Mouse (Mus musculus) intestine, postnatal 0 days (tissue): ENCODE measurements around the gene Atg7. TPM values are rescaled to one million over a fixed set of nuclear protein-coding genes. Genes with fewer than 3 reads are reported as not detected.

Experiments
- ATAC-seq: fragments of 200-750 bp; cut with Nextera tagmentation; 2 replicates; pipeline ENCODE4 v1.8.0; 2017; ENCODE audit warnings: mild to moderate bottlenecking, moderate TSS enrichment, moderate library complexity
- H3K27ac ChIP-seq: fragments of 300-500 bp; sonication (generic); 2 replicates; pipeline ENCODE4 v1.5.1; 2014; ENCODE audit warnings: mild to moderate bottlenecking, low read depth, low read length, moderate library complexity
- H3K27me3 ChIP-seq: fragments of 300-500 bp; sonication (generic); replicated peaks from 2 replicates; pipeline ENCODE4 v1.6.1; 2014; ENCODE audit warnings: low read length, mixed read lengths; ENCODE audit not compliant: control insufficient read depth, insufficient read depth
- H3K36me3 ChIP-seq: fragments of 300-500 bp; sonication (generic); 2 replicates; pipeline ENCODE4 v1.6.1; 2014; ENCODE audit warnings: mild to moderate bottlenecking, moderate library complexity; ENCODE audit not compliant: control insufficient read depth, insufficient read depth
- H3K4me1 ChIP-seq: fragments of 300-500 bp; sonication (generic); replicated peaks from 2 replicates; pipeline ENCODE4 v1.6.1; 2014; ENCODE audit warnings: antibody characterized with exemption, low read length, mixed read lengths; ENCODE audit not compliant: control insufficient read depth, insufficient read depth
- H3K4me2 ChIP-seq: fragments of 300-500 bp; sonication (generic); replicated peaks from 2 replicates; pipeline ENCODE4 v1.6.1; 2014; ENCODE audit warnings: low read depth, mild to moderate bottlenecking, moderate library complexity
- H3K4me3 ChIP-seq: fragments of 300-500 bp; sonication (generic); 2 replicates; pipeline ENCODE4 v1.5.1; 2014; ENCODE audit warnings: low read depth, low read length
- H3K9ac ChIP-seq: fragments of 300-500 bp; sonication (generic); 2 replicates; pipeline ENCODE4 v1.6.1; 2014; ENCODE audit warnings: mild to moderate bottlenecking, low read depth, low read length
- H3K9me3 ChIP-seq: fragments of 300-500 bp; sonication (generic); 2 replicates; pipeline ENCODE4 v1.6.1; 2016; ENCODE audit warnings: mixed run types; ENCODE audit not compliant: control insufficient read depth
- CTCF ChIP-seq: sonication (generic); IDR thresholded peaks from 2 replicates; pipeline ENCODE4 v1.5.1; 2016; ENCODE audit warnings: low read depth, mild to moderate bottlenecking, control low read depth, antibody characterized with exemption, moderate library complexity
- WGBS: fragments of 180-500 bp; shearing (Covaris S2); extraction: QIAGEN DNeasy Blood & Tissue Kit; methylation state at CpG from one replicate; pipeline ENCODE4 v1.1.7; 2014; 5-methylcytosine and 5-hydroxymethylcytosine counted together
- polyA plus RNA-seq: library from polyadenylated mRNA; unstranded; fragments of >200 nt; fragmentation: Nextera tagmentation; extraction: Ambion mirVana; gene quantifications from 2 replicates; pipeline ENCODE4 v1.2.1, GENCODE M21; 2015

Atg7 gene
- polyA plus RNA-seq, 1 experiment from 2014 or later, result 12.4 TPM

DNA sequence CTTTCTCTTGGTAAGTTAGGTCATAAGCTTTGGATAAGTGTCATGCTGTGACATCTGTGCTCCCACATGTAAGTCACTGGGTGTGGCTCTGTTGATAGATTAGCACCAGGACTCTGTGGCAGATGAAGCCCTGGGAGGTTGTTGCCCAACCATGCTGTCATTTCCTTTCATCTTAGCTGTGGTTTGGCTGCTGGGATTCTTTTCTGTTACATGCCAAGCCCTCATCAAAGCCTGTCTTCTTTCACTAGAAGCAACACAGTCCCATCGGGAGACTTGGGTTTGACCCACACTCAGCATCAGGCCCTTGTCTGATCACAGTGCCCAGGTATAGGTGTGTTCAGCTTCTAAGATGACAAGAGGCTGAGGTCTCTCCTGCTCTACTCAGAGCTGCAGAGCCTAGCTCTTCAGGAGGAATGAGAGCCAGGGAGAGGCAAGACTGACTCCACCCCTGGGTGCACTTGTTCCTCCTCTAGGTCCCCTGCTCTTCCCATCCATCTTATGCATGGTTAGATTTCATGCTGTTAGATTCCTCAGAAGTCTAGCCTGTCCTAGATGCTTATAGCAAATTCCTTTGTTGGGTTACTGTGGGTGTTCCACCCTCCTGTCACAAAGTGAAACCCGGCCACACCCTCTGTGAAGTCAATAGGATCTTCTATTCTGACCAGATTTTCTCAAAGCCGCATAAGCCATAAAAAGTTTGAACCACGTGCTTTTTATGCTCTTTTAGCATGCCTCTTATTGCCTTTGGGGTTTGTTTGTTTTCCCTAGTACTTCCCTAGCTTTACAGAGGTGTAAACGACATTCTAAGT, 17.3 kb downstream of the Atg7 start:
- Histone ChIP-seq H3K4me1 (0 out of 2 replicates have a peak, but pooled peaks cover 4% of the 10 kb centered on the region), H3K27me3 (no peaks in the 10 kb centered on the region), H3K36me3 (no peaks in the 10 kb centered on the region), H3K9ac (no peak overlapping the region), H3K4me3 (no peak overlapping the region), H3K9me3 (no peaks in the 10 kb centered on the region), H3K27ac (no peak overlapping the region), H3K4me2 (no peak overlapping the region)
- WGBS, result 24% methylated on average over 5 of the region's 5 CpGs
- TF ChIP-seq CTCF, result no peak
- peak; percentile 33 for ATAC-seq

DNA sequence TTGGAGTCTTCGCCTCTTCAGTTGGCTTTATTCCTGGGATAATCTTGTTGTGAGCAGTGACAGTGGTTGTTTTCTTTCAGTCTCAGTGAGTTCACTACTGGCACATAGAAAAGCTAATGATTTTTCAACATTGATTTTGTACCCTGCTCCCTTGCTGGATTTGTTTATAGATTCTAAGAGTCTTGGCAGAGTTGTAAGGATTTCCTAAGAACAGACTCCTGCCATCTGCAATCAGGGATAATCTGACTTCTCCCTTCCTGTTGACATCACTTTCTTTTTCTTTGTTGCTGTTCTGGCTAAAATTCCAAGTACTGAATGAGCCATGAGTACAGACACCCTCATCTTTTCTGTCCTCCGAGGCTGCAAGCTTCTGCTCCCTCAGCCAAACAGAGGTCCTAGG, 20.8 kb downstream of the Atg7 start:
- no peak for TF ChIP-seq CTCF
- H3K27me3 ChIP-seq, result no peaks in the 10 kb centered on the region
- WGBS, result 77% methylated on average over 2 of the region's 2 CpGs
- H3K4me2 ChIP-seq, result no peak overlapping the region
- H3K36me3 ChIP-seq, result no peaks in the 10 kb centered on the region
- no peak overlapping the region for H3K9ac ChIP-seq
- no peaks in the 10 kb centered on the region for H3K9me3 ChIP-seq
- H3K4me1 ChIP-seq, result 0 out of 2 replicates have a peak, but pooled peaks cover 4% of the 10 kb centered on the region
- no peak for ATAC-seq
- H3K4me3 ChIP-seq, result no peak overlapping the region
- no peak overlapping the region for H3K27ac ChIP-seq

DNA sequence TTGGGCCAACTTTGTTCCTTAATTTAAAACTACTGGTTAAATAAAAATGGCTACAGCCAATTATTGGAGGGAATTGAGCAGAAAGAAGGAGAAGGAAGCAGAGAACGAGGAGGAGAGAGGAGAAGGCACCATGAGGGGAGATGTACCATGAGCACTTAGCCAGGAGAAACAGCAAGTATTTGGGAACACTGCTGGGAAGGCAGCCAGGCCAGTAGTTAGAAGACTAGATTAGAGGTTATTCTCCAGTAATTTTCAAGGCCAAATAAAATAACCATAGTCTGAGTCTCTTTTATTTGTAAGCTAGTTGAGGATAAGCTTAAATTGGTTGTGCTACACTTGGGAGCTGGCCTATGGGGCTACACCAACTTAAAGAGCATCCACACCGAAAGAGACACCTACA, 21.8 kb downstream of the Atg7 start:
- TF ChIP-seq CTCF, result no peak
- ATAC-seq, result no peak

DNA sequence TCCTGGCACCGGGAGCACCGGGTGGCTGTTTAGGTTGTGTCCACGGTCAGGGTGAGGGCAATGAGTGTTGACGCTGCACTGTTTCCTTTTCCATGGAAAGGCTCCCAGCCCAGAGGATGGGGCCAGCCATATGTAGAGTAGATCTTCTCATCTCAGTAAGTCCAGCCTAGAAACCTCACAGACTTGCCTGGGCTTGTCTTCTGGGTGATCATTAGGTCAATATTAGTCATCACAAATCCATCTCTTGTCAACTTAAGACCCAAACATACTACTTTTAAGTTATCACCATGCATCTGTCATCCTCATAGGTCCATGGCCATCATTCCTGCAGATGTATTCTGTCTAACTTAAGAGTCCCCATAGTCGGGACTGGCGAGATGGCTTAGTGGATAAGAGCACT, 24.6 kb downstream of the Atg7 start:
- Histone ChIP-seq H3K27me3 (no peaks in the 10 kb centered on the region), H3K36me3 (no peaks in the 10 kb centered on the region), H3K4me3 (no peak overlapping the region), H3K27ac (no peak overlapping the region), H3K4me1 (no peaks in the 10 kb centered on the region), H3K9ac (no peak overlapping the region), H3K4me2 (no peak overlapping the region), H3K9me3 (no peaks in the 10 kb centered on the region)
- no peak for ATAC-seq
- 92% methylated on average over 6 of the region's 6 CpGs for WGBS
- no peak for TF ChIP-seq CTCF

More for the DNA sequence above, 21.8 kb downstream of the Atg7 start:
- Histone ChIP-seq H3K9ac (no peak overlapping the region), H3K4me3 (no peak overlapping the region), H3K27ac (no peak overlapping the region), H3K4me2 (no peak overlapping the region), H3K4me1 (0 out of 2 replicates have a peak, but pooled peaks cover 4% of the 10 kb centered on the region), H3K36me3 (no peaks in the 10 kb centered on the region), H3K9me3 (no peaks in the 10 kb centered on the region), H3K27me3 (no peaks in the 10 kb centered on the region)
- WGBS, result 85% methylated on average over 2 of the region's 2 CpGs

DNA sequence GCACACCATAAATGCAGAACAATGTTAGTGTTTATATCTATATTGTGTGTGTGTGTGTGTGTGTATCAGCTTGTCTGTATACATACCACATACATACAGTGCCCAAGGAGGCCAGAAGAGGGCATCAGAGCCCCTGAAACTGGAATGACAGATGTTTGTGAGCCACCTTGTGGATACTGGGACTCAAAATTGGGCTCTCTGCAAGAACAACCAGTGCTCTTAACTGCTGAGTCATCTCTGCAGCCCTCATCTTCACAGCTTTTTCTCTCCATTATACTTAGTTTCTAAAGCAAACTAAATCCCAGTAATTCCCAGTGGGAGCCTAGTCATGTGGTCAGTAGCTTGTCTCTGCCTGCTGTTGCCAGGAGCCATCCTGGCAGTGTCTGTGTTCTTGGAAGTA, 31.9 kb downstream of the Atg7 start:
- Histone ChIP-seq H3K4me1 (no peaks in the 10 kb centered on the region), H3K27me3 (no peaks in the 10 kb centered on the region), H3K36me3 (peaks cover 22% of the 10 kb centered on the region), H3K9ac (no peak overlapping the region), H3K4me2 (no peak overlapping the region), H3K27ac (no peak overlapping the region), H3K9me3 (no peaks in the 10 kb centered on the region), H3K4me3 (no peak overlapping the region)
- peak; percentile 25; the same call in 1 of the 2 replicates for TF ChIP-seq CTCF
- no peak for ATAC-seq

DNA sequence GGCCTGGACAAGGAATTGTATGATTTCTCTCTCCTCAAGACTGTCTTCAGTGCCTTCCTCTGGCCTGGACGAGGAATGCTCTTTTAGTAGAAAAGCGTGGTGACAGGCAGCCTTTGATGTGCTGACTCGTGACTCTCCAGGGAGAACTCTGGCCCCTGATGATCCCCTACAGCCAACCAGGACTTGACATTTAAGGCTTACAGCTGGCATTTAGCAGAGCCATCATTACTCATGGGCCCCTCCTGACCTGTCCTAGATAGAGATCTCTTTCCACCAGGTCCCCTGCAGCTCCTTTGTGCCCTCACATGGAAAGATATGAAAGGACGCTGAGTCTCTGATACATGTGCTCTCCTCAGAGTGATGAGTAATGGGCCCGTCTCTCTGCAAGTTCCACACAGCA, 33.2 kb downstream of the Atg7 start:
- no peaks in the 10 kb centered on the region for H3K4me1 ChIP-seq
- WGBS, result 65% methylated on average over 5 of the region's 5 CpGs
- no peak for TF ChIP-seq CTCF
- no peak for ATAC-seq
- H3K4me2 ChIP-seq, result no peak overlapping the region
- H3K27ac ChIP-seq, result no peak overlapping the region
- no peak overlapping the region for H3K4me3 ChIP-seq
- H3K9ac ChIP-seq, result no peak overlapping the region
- no peaks in the 10 kb centered on the region for H3K9me3 ChIP-seq
- peaks cover 30% of the 10 kb centered on the region for H3K36me3 ChIP-seq
- no peaks in the 10 kb centered on the region for H3K27me3 ChIP-seq
